Mouse (Mus musculus): ENCODE data around the gene Ipmk.

The Ipmk gene

GRCm38 (mm10) chr10:71347509-71347949 is at the start of gene Ipmk:
TSS of gene Ipmk (plus strand) at chr10:71347763.
- peak; percentile 58; the same call in 1 of the 2 replicates for TF ChIP-seq GATA4 (IDR thresholded peaks at IDR 0.05; ENCODE audit: insufficient replicate concordance, low read length)

- TF ChIP-seq GATA4 (IDR thresholded peaks at IDR 0.05; ENCODE audit: insufficient replicate concordance, low read length) = no peak
These were observed 47.4 kb upstream of the Ipmk start for GRCm38 (mm10) chr10:71300161-71300560.

- TF ChIP-seq GATA4 (IDR thresholded peaks at IDR 0.05; ENCODE audit: insufficient replicate concordance, low read length) = no peak
These were observed 45.1 kb upstream of the Ipmk start for GRCm38 (mm10) chr10:71302490-71302889.

GRCm38 (mm10) chr10:71306190-71306589 is 41.4 kb upstream of the Ipmk start:
- no peak for TF ChIP-seq GATA4 (IDR thresholded peaks at IDR 0.05; ENCODE audit: insufficient replicate concordance, low read length)

GRCm38 (mm10) chr10:71306759-71307158 is 40.8 kb upstream of the Ipmk start:
- no peak for TF ChIP-seq GATA4 (IDR thresholded peaks at IDR 0.05; ENCODE audit: insufficient replicate concordance, low read length)

- TF ChIP-seq GATA4 (IDR thresholded peaks at IDR 0.05; ENCODE audit: insufficient replicate concordance, low read length) = no peak
These were observed 39.4 kb upstream of the Ipmk start for GRCm38 (mm10) chr10:71308199-71308598.

- TF ChIP-seq GATA4 (IDR thresholded peaks at IDR 0.05; ENCODE audit: insufficient replicate concordance, low read length) = no peak
These were observed 37.3 kb upstream of the Ipmk start for GRCm38 (mm10) chr10:71310288-71310687.

- TF ChIP-seq GATA4 (IDR thresholded peaks at IDR 0.05; ENCODE audit: insufficient replicate concordance, low read length) = no peak
These were observed 33.0 kb upstream of the Ipmk start for GRCm38 (mm10) chr10:71314596-71314995.

GRCm38 (mm10) chr10:71316056-71316455 is 31.5 kb upstream of the Ipmk start:
- TF ChIP-seq GATA4 (IDR thresholded peaks at IDR 0.05; ENCODE audit: insufficient replicate concordance, low read length) = no peak

GRCm38 (mm10) chr10:71316497-71316896 is 31.1 kb upstream of the Ipmk start:
- no peak for TF ChIP-seq GATA4 (IDR thresholded peaks at IDR 0.05; ENCODE audit: insufficient replicate concordance, low read length)

- peak; percentile 95 for TF ChIP-seq GATA4 (IDR thresholded peaks at IDR 0.05; ENCODE audit: insufficient replicate concordance, low read length)
These were observed 23.9 kb upstream of the Ipmk start for GRCm38 (mm10) chr10:71323669-71324068.

GRCm38 (mm10) chr10:71326123-71326522 is 21.4 kb upstream of the Ipmk start:
- no peak for TF ChIP-seq GATA4 (IDR thresholded peaks at IDR 0.05; ENCODE audit: insufficient replicate concordance, low read length)

- no peak for TF ChIP-seq GATA4 (IDR thresholded peaks at IDR 0.05; ENCODE audit: insufficient replicate concordance, low read length)
These were observed 20.8 kb upstream of the Ipmk start for GRCm38 (mm10) chr10:71326789-71327188.

- no peak for TF ChIP-seq GATA4 (IDR thresholded peaks at IDR 0.05; ENCODE audit: insufficient replicate concordance, low read length)
These were observed 20.2 kb upstream of the Ipmk start for GRCm38 (mm10) chr10:71327386-71327785.

GRCm38 (mm10) chr10:71328382-71328781 is 19.2 kb upstream of the Ipmk start:
- TF ChIP-seq GATA4 (IDR thresholded peaks at IDR 0.05; ENCODE audit: insufficient replicate concordance, low read length) = no peak

- TF ChIP-seq GATA4 (IDR thresholded peaks at IDR 0.05; ENCODE audit: insufficient replicate concordance, low read length) = no peak
These were observed 18.7 kb upstream of the Ipmk start for GRCm38 (mm10) chr10:71328870-71329269.

GRCm38 (mm10) chr10:71329295-71329694 is 18.3 kb upstream of the Ipmk start:
- TF ChIP-seq GATA4 (IDR thresholded peaks at IDR 0.05; ENCODE audit: insufficient replicate concordance, low read length) = no peak

- TF ChIP-seq GATA4 (IDR thresholded peaks at IDR 0.05; ENCODE audit: insufficient replicate concordance, low read length) = no peak
These were observed 17.5 kb upstream of the Ipmk start for GRCm38 (mm10) chr10:71330070-71330469.

Measured in liver, adult (tissue).